Mouse (Mus musculus): ENCODE data around the gene Evc.

Evc gene

DNA sequence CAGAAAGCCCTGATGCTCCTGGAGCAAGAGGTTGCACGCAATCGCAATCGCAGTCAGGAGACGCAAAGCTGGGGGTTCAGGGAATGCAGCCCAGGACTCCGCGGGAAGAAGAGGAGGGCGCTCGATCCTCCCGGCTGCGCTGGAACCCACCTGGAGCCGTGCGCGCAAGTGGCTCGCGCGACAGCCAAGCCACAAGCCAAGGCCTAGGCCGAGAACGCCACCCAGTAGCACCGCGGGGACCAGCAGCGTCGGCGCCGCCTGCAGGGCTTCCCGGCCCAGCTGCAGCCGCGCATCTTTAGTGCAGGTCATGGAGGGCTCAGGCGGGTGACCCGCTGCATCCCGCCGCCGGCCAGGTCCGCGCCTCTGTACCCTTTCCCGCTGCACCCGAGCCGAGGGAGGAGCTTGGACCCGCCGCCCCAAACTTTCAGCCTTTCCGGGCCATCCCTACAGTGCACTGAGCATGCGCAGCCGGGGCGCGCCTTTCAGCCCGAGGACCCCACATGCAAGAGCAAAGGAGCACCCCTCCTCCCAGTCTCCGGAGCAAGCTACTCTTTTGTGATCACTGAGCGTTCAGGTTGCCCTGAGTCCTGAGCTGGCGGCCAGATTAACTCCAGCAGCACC, at the start of gene Evc:
Gene Evc (minus strand): TSS at position 410 of the 621 bp plus-strand sequence.
- no peak for DNase-seq (ENCODE audit: low spot score in 2 of 2)

DNA sequence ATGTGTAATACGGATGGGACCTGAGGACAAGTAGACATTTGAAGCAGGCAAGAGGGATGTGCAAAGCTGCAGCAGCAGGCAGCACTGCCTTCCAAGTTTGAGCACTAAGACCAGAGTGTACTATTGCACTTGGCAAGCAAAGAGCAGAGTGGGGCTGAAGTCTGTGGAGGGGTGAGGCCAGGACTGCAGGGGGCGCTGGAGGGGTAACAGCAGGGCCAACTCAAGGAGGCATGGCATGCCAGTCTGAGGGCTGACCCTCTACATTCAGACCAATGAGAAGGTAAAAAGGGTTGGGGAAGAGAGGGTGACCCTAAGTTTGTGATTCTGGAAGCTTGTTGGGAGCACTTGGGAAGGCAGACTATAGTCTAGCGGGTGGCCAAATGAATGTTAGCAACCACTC, 46.9 kb upstream of the Evc start:
- no peak for DNase-seq (ENCODE audit: low spot score in 2 of 2)

DNA sequence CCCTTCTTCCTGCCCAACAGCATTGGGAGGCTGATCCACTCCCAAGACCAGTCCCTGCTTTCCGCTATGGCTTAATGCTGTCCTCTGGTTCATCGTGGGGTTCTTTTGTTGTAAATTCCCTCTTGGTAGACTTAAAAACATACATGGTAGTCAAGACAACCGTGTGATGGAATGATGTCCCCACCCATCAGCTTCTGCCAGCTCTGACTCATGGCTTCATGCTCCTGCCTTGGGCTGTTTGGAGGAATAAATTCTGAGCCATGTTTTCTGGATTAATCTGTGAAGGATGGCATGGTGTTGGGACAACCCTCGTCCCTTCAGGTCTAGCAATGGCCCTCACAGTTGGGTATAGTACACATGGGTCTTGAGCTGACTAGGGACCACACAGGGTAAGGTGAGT, 43.9 kb upstream of the Evc start:
- DNase-seq (ENCODE audit: low spot score in 2 of 2) = no peak

DNA sequence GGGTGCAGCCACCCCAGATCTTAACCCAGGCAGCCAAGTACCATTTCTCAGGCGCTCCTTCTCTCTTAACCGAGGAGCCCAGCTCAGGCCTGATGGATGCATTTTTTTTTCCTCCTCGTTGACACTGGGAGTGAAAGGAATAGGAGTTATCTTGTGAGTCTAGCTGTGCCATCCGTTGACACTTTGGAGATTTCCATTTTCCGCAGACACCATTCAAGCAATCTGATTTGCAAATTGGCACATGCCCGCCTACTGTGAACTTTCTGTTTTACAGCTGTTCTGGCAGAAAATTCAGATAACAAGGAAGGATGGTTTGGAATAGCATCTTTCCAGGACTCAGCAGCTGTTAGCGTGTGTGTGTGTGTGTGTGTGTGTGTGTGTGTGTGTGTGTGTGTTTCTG, 40.7 kb upstream of the Evc start:
- no peak for DNase-seq (ENCODE audit: low spot score in 2 of 2)

DNA sequence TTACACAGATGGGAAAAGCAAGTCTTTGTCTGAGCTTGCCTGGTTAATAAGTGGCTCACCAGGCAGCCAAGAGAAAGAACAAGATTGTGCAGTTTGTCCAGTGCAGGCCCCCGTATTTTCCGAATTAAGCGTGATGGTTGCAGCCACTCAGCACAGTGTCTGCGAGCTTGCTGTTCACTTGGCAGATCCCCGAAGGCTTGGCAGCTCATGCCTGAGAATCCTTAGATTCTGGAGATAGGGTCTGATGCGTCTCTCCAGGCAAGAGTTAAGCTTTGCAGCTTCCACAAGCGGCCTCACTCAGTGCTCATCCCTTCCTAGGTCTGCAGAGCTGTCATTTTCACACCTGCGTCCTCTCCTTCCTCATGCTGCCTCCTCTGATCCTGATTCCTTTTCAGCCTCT, 32.1 kb upstream of the Evc start:
- DNase-seq (ENCODE audit: low spot score in 2 of 2) = no peak

DNA sequence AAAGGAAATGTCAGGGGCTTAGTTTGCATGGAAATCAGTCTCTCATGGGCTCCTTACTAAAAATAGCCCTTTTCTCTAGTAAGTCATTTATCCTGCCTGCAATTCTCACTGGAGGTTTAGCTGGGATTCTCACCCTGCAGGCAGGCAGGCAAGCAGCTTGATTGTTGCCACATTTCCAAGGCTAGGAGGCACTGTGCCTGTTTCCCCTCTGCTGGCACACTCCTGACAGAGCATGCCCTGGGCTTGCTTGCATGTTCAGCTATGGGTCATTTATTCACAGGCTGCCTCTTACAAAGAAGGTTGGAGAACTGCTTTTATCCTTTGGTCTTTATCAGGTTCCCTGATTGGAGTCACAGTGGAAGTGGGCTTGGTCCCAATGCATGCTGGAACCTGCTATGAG, 29.1 kb upstream of the Evc start:
- DNase-seq (ENCODE audit: low spot score in 2 of 2) = no peak

DNA sequence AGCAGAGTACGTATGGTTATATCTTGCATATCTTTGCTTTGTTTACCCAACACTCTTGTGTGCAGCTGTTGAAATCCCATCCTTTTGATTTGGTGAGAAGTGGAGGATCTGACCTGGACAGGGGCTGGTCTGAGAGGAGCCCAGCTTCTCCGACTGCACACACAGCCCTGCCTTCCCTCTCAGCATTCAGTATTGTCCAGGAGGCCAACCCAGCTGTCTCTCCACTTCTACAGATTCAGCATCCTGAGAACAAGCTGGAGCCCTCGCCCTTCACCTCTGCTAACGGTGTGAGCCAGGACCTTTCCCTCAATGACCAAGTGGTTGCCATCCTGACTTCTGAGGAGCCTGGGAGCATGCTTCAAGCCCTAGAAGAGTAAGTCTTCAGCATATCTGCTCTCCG, 26.6 kb upstream of the Evc start:
- no peak for DNase-seq (ENCODE audit: low spot score in 2 of 2)

DNA sequence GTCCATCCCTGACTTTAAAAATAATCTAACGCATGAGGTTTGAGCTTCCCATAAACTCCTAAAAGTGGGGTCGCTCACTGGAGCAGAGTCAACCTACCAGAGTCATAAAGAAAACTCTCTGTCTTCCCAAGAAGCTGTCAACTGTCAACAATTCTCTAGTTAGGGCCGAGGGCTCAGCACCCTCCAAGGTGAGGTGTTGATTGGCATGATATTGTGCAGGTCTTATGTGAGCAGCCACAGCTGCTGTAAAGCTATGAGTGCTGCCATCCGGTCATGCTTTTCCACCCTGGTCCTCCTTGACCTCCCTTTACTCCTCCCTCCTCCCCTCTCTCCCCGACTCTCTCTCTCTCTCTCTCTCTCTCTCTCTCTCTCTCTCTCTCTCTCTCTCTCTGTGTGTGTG, 25.9 kb upstream of the Evc start:
- DNase-seq (ENCODE audit: low spot score in 2 of 2) = no peak

DNA sequence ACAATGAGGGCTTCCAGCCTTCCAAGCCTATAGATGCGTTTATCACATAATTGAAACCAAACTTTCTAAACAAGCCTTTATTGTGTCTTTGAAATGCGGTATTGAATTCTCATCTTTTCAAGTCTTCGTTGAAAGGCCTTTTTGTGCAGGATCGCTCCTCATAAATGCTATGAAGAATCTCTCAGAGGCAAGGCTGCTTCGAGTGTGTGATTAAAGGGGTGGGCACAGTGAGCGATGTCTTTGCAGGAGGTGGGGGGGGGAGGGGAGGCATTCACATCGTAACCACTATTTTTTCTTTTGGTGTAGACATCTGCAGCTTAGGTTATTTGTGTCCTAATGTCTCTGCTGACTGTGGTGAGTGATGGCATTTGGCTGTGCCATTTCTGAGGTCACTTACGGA, 19.3 kb upstream of the Evc start:
- DNase-seq (ENCODE audit: low spot score in 2 of 2) = no peak

DNA sequence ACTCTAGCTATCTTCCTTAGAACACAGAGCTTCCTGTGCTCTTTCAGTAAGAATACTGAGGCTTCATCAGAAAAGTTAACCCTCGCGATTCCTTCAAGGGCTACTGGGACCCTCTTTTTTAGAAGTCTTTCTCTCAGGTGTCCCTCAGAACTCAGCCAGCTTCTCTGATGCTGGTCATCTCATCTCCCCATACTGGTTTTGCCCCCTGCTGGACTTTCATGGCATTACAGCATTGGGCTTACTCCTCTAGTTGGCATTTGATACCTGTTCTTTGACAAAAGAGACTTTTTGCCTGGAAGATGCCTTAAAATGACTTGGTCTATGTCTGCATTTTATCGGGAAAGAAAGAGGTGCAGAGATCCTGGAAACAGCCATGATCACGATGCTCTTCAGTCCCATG, 17.7 kb upstream of the Evc start:
- DNase-seq (ENCODE audit: low spot score in 2 of 2) = no peak

DNA sequence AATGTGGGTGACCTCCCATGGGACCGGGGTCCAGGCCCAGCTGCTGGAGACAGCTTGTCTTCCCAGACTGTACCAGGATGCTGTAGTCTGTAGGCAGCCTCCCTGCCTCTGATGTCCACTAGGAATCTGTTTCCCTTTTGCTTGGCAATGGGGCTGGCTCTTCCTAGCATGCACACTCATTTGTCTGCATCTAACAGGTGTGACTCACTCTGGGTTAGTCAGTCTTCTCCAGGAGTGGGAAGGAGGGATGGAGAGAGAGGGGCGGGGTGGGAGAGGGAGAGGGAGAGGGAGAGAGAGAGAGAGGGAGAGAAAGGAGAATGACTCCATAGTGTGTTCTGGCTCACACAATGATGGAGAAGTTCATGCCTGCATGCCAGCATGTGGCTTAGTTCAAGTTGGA, 15.1 kb upstream of the Evc start:
- DNase-seq (ENCODE audit: low spot score in 2 of 2) = no peak

DNA sequence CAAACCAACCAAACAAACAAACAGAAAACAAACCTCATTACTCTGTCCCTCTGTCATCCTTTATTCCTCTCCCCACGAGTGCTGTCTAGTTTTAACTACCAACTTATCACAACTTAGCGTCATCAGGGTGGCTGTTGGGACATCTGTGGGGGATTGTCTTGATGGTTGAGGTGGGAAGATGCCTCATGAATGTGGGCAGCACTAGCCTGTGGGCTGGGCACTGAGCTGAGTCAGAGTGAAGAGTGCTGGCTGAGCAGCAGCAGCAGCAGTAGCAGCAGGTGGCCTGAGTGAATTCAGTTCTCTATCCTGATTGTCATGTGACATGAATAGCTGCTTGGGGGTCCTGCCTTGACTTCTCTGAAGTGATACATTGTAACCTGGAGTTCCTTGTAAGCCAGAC, 7.3 kb upstream of the Evc start:
- DNase-seq (ENCODE audit: low spot score in 2 of 2) = no peak

DNA sequence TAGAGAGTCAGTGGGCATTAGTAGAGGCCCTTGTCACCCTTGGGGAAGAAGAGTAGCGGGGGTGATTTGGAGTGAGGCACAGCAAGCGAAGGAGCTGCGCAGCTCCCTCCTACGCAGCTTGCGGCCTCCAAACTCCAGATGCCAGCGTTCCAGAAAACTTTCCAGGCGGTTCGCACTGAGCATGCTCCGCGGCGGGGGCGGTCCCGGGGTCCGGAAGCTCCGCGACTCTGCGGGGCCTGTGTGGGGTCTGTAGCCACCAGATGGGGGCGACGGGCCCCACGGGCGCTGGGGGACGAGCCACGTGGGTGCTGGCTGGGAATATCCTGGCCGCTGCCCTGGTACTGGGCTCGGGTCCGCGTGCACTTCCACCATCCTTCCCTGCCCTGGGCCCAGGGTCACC, 1.6 kb upstream of the Evc start, which contains the start of gene Evc2:
Gene Evc2 (plus strand): TSS at position 212 of the 400 bp plus-strand sequence.
- peak in 1 of 2 experiments; percentile 5 for DNase-seq (ENCODE audit: low spot score in 2 of 2)

DNA sequence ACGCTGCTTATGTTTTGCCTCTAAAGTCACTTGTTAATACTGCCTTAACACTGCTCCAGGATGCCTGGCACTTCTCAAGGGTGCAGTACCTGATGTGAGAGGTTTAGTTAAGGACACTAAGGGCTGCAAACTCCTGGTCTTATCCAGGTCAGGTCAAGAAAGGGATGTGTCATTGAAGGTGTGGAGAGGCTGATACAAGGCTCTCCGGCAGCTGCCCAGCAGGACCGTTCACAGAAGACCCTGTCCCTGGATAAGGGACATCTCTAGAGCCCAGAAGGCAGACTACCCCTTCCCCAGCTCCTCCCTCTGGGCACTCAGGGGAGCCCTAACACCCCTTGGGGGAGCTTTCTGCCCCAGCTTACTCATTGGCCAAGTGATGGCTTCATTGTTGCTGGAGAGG, 1.0 kb upstream of the Evc start:
- DNase-seq (ENCODE audit: low spot score in 2 of 2) = no peak

DNA sequence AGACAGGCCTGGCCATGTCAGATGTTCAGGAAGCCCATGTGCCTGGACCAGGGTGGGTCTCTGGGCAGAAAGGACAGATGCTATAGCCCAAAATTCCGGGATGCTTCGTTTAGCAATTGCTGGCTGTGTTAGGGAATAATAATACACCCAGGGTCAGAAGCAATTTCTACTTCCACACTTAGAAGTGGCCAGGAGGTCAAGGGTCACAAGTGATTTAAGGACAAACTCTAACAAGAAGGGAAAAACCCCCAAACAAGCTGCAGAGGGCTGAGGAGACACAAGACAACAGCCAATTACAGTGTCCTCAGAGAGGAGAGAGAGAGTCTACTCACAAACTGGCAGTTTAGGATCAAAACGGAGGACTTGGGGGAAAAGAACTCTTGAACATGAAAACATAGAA, 1.6 kb downstream of the Evc start:
- DNase-seq (ENCODE audit: low spot score in 2 of 2) = no peak

DNA sequence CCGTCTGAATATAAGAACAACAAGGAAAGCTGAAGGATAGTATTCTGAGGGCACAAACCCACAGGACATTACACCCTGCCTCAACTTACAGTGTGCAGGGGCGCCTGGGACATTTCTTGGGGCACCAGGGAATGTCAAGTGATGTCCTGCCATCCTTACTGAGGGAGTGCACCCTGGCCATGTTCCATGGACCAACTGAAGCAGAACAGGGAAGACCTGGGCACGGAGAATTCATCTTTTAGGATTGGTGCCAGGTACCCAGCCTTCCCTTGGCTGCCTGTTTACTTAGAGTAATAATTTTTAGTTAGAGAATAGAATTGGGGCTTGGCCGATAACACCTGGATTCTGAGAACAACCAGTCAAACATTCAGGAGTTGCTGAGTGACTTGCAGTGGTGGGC, 4.6 kb downstream of the Evc start:
- no peak for DNase-seq (ENCODE audit: low spot score in 2 of 2)

DNA sequence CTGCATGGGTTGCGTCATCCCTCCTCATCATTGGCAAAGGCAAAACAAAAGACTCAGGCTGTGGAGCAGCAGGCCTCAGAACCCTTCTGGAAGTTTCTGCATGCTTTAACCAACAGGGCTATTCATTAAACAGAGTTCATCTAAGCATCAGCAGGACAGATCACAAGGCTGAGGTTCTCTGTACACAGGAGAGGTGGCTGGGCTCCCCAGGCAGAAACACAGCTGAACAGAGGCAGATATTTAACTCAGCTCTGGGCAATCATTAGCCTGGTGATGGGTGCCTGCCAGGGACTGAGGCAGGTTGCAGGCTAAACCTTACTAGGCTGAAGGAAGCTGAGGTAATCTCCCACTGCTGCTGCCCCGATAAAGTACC, 5.6 kb downstream of the Evc start:
- no peak for DNase-seq (ENCODE audit: low spot score in 2 of 2)

DNA sequence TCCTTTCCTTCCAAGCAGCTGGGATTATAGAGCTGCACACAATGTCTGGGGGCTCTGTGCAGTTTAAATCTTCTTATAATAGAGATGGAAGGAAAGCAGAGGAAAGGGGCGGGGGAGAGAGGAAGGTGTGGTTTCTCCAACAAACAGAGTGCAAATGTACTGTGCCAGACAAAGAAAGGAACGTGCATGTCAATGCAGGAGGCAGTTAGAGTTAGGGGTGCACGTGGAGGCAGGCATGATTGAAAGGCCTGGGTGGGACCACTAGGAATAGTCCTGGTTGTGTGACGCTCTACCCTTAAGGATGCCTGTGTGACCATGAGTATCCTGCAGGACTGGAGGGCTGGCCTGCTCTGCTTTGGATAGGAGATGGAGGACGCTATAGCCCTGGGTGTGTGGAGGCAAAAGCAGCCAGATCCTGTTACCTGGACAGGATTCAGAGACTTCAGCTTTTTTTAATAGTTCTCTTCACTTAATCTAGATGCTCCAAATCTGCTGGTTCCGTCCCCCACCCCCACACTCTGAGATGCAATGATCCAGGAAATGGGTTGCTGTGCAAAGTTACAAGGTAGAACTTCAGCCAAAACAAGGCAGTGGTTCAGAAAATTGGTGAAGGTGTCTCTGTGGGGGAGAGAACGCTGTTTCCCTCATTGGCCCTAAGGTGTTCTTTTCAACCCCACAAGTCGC, 6.1 kb downstream of the Evc start:
- no peak for DNase-seq (ENCODE audit: low spot score in 2 of 2)

DNA sequence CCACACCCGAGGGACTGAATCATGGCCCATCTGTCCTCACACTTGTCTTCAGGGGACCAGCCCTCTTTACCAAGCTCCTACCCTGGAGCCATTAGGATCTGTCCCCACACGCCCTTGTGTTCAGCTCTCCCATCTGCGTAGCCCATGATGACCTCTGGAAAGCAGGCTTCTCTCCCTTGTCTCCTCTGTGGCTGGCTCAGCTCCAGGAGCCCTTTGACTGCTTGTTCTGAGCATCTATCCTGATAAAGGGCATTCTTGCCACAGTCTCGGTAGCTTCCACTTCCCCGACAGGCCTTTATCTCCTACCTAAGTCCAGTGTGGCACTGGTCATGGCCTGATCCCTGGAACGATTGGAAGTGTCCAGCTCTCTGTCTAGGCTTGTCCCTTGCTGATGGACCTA, 10.0 kb downstream of the Evc start:
- no peak for DNase-seq (ENCODE audit: low spot score in 2 of 2)

DNA sequence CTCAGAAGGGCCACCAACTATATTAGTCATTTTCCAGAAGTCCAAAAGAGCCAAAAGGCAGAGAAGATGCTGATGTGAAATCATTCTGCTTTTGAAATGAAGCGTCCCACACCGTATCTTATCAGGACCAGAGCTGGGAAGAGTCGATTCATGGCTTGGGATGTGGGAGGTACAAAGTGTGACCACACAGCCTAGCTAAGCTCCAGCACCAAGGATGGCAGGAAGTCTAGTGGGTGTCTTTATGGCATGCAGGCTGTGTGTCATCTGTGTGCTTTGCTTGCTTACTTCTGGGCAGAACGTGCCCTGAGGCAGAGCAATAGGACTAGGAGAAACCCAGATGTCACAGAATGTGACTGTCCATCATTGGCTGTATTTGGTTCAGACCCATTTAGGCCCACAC, 15.9 kb downstream of the Evc start:
- DNase-seq (ENCODE audit: low spot score in 2 of 2) = no peak

DNA sequence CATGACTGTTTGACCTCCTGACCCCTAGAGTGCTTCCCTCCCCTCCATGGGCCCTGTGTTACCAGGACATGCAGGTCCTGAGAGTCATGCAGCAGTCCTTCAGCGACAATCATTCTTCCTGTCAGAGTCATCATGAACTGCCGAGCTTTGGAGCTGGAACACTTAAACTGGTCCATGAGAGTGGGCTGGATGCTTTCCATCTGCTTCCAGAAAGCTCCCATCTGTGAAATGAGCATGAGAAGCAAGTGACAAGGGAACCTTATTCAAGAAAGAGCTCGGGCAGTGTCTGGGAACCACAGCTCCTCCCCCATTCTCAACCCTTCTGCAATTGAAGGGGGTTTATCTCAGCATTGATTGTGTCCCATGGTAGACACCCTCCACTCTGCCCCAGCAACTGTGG, 16.5 kb downstream of the Evc start:
- DNase-seq (ENCODE audit: low spot score in 2 of 2) = no peak

DNA sequence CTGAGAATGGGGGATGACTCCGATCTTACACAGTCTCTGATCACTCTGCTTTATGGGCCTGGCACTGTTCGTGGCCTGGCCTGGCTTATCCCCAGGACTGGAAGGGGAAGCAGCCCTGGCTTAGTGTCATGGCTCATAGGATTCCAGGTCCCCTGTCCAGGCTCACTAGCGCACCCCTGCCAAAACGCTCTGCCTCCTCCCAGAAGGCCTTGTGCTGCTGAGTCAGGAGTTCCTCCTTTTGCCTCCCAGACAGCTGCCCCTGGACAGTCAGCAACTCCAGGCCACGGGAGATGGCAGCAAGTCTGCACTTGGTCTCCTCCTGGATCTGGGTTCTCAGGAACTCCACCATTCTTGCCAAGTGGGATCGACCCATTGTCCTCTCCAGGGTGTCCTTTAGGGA, 18.0 kb downstream of the Evc start:
- DNase-seq (ENCODE audit: low spot score in 2 of 2) = no peak

DNA sequence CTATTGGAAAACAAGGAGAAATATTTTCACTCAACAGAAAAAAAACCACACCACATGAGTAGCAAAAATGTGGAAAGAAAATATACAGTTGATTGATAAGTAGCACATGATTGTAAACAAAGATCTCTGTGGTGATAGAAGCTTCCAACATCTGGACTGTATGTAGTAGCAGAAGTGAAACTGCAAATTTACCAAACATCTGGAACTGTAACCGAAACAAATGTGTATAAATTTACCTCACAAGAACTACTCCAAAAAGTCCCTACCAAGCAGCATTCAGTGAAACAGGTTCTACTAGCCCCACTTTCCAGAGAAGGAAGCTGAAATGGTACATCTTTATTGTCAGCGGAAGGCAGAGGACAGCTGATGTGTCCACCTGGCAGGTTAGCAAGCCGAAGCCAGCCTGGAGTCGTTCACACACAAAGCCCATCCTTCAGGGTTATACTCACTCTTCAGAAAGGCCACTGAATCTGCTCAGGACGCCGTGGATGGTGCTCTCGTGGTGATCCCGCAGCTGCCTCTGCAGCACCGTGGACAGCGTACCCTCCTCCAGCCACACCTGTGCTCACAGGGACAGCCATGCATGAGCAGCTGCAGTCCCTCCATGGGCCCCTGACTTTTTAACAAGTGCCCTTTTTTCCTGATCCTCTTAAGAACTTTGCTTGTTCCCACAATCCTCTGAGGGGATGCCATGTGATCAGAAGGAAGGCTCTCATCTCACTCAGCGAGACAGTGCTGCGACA, 23.5 kb downstream of the Evc start:
- no peak for DNase-seq (ENCODE audit: low spot score in 2 of 2)

All from spleen, postnatal 36 days (tissue).